Mouse (Mus musculus) heart, embryonic 14.5 days (tissue): ENCODE data around the gene Zdhhc18. TPM values are rescaled to one million over a fixed set of nuclear protein-coding genes. Genes with fewer than 3 reads are reported as not detected.
A peak's percentile ranks its signal among the peaks of the same experiment; 100 is the strongest.

Experiments used
- ATAC-seq: fragments of 200-750 bp; cut with Nextera tagmentation; 2 replicates; pipeline ENCODE4 v1.8.0; 2017; ENCODE audit warnings: low read depth, moderate TSS enrichment; ENCODE audit not compliant: insufficient number of reproducible peaks, insufficient read depth, low FRiP score
- H3K27ac ChIP-seq, 2 experiments: fragments of 200-500 bp in 1 of 2; fragments of 300-500 bp in 1 of 2; sonication (generic) in 1 of 2; replicated peaks in 1 of 2; 2 replicates each; pipeline ENCODE4 v1.5.1; 2012 to 2014; ENCODE audit warnings: low read depth in 2 of 2, low read length in 2 of 2, control low read depth in 1 of 2, mild to moderate bottlenecking in 1 of 2, mixed read lengths in 1 of 2; ENCODE audit not compliant: control insufficient read depth in 1 of 2, insufficient read depth in 1 of 2
- H3K27me3 ChIP-seq: fragments of 300-500 bp; sonication (generic); 2 replicates; pipeline ENCODE4 v1.6.1; 2014; ENCODE audit warnings: mild to moderate bottlenecking, low read length, control low read depth; ENCODE audit not compliant: control insufficient read depth, insufficient read depth
- H3K36me3 ChIP-seq: fragments of 300-500 bp; sonication (generic); 2 replicates; pipeline ENCODE4 v1.6.1; 2014; ENCODE audit warnings: mild to moderate bottlenecking, control low read depth, low read length, mixed read lengths; ENCODE audit not compliant: control insufficient read depth, insufficient read depth
- H3K4me1 ChIP-seq, 2 experiments: fragments of 200-500 bp in 1 of 2; fragments of 300-500 bp in 1 of 2; sonication (generic) in 1 of 2; 2 replicates each; pipeline ENCODE4 v1.6.1; 2012 to 2014; ENCODE audit warnings: low read length in 2 of 2, control low read depth in 1 of 2, mixed read lengths in 1 of 2; ENCODE audit not compliant: control insufficient read depth in 2 of 2, insufficient read depth in 2 of 2
- H3K4me2 ChIP-seq: fragments of 300-500 bp; sonication (generic); 2 replicates; pipeline ENCODE4 v1.6.1; 2014; ENCODE audit warnings: mild to moderate bottlenecking, low read length
- H3K4me3 ChIP-seq, 2 experiments: fragments of 200-500 bp in 1 of 2; fragments of 300-500 bp in 1 of 2; sonication (generic) in 1 of 2; 2 replicates each; pipeline ENCODE4 v1.5.1; 2012 to 2014; ENCODE audit warnings: low read length in 2 of 2, mild to moderate bottlenecking in 2 of 2, control low read depth in 1 of 2, low read depth in 1 of 2, moderate library complexity in 1 of 2; ENCODE audit not compliant: control insufficient read depth in 1 of 2, insufficient read depth in 1 of 2
- H3K9ac ChIP-seq: fragments of 300-500 bp; sonication (generic); 2 replicates; pipeline ENCODE4 v1.6.1; 2014; ENCODE audit warnings: mild to moderate bottlenecking, low read length
- H3K9me3 ChIP-seq: fragments of 300-500 bp; sonication (generic); 2 replicates; pipeline ENCODE4 v1.6.1; 2016; ENCODE audit warnings: low read length, control low read depth; ENCODE audit not compliant: control insufficient read depth
- WGBS: fragments of 180-500 bp; shearing (Covaris S2); extraction: QIAGEN DNeasy Blood & Tissue Kit; methylation state at CpG from one replicate; pipeline ENCODE4 v1.1.7; 2014; 5-methylcytosine and 5-hydroxymethylcytosine counted together
- polyA plus RNA-seq: library from polyadenylated mRNA; unstranded; fragments of >200 nt; fragmentation: Nextera tagmentation; extraction: Ambion mirVana; gene quantifications from 2 replicates; pipeline ENCODE4 v1.2.1, GENCODE M21; 2014

Gene Zdhhc18
- polyA plus RNA-seq, 1 experiment from 2014 or later: 4.7 TPM

- Histone ChIP-seq H3K36me3 (no peaks in the 10 kb centered on the region), H3K9me3 (no peaks in the 10 kb centered on the region), H3K27ac (peak overlapping the region in 1 of 2 experiments; percentile 75; a peak in 3 of 4 replicates), H3K9ac (peak overlapping the region; percentile 93), H3K4me3 (peak overlapping the region; percentile 78 to 82), H3K27me3 (no peaks in the 10 kb centered on the region), H3K4me2 (peak overlapping the region; percentile 96), H3K4me1 (peaks cover 10 to 20% of the 10 kb centered on the region in 2 experiments)
- ATAC-seq: peak; percentile 72
- WGBS: 9% methylated on average over 30 of the region's 47 CpGs
Observed at GRCm38 (mm10) chr4:133633332-133634042, 16.5 kb downstream of the Zdhhc18 start.

GRCm38 (mm10) chr4:133632483-133633327 is 17.2 kb downstream of the Zdhhc18 start:
- WGBS: 3% methylated on average over 65 of the region's 69 CpGs
- Histone ChIP-seq H3K9ac (peak overlapping the region; percentile 93), H3K4me1 (peaks cover 10 to 20% of the 10 kb centered on the region in 2 experiments), H3K36me3 (no peaks in the 10 kb centered on the region), H3K9me3 (no peaks in the 10 kb centered on the region), H3K4me3 (peak overlapping the region; percentile 78 to 82), H3K27ac (peak overlapping the region in 1 of 2 experiments; percentile 75; a peak in 3 of 4 replicates), H3K27me3 (no peaks in the 10 kb centered on the region), H3K4me2 (peak overlapping the region; percentile 96)
- ATAC-seq: no peak

GRCm38 (mm10) chr4:133631769-133632411 is 18.1 kb downstream of the Zdhhc18 start:
- no peak overlapping the region for H3K27ac ChIP-seq
- no peaks in the 10 kb centered on the region for H3K27me3 ChIP-seq
- H3K4me1 ChIP-seq: peaks cover 10 to 20% of the 10 kb centered on the region in 2 experiments
- no peaks in the 10 kb centered on the region for H3K9me3 ChIP-seq
- no peak for ATAC-seq
- H3K9ac ChIP-seq: peak overlapping the region; percentile 93
- H3K36me3 ChIP-seq: peaks cover 4% of the 10 kb centered on the region
- H3K4me3 ChIP-seq: peak overlapping the region; percentile 78 to 82
- WGBS: 54% methylated on average over 9 of the region's 9 CpGs
- H3K4me2 ChIP-seq: peak overlapping the region; percentile 96

- no peak for ATAC-seq
- Histone ChIP-seq H3K27ac (no peak overlapping the region), H3K4me2 (peak overlapping the region; percentile 96; the same call in 1 of the 2 replicates), H3K36me3 (peaks cover 10% of the 10 kb centered on the region), H3K9me3 (no peaks in the 10 kb centered on the region), H3K4me3 (no peak overlapping the region), H3K27me3 (no peaks in the 10 kb centered on the region), H3K4me1 (peaks cover 10 to 21% of the 10 kb centered on the region in 2 experiments), H3K9ac (no peak overlapping the region)
- 72% methylated on average over 14 of the region's 14 CpGs for WGBS
Observed at GRCm38 (mm10) chr4:133631071-133631768, 18.7 kb downstream of the Zdhhc18 start.

GRCm38 (mm10) chr4:133630326-133630920 is 19.5 kb downstream of the Zdhhc18 start:
- no peak for ATAC-seq

GRCm38 (mm10) chr4:133629191-133629590 is 20.8 kb downstream of the Zdhhc18 start:
- H3K27me3 ChIP-seq: no peaks in the 10 kb centered on the region
- H3K27ac ChIP-seq: no peak overlapping the region
- peaks cover 21% of the 10 kb centered on the region for H3K36me3 ChIP-seq
- no peak overlapping the region for H3K4me3 ChIP-seq
- WGBS: 67% methylated on average over 7 of the region's 7 CpGs
- H3K9me3 ChIP-seq: no peaks in the 10 kb centered on the region
- no peak overlapping the region for H3K9ac ChIP-seq
- H3K4me1 ChIP-seq: peaks cover 14 to 23% of the 10 kb centered on the region in 2 experiments
- ATAC-seq: no peak
- H3K4me2 ChIP-seq: no peak overlapping the region

More at GRCm38 (mm10) chr4:133630326-133630920, 19.5 kb downstream of the Zdhhc18 start:
- Histone ChIP-seq H3K9me3 (no peaks in the 10 kb centered on the region), H3K4me1 (peaks cover 11 to 23% of the 10 kb centered on the region in 2 experiments), H3K9ac (no peak overlapping the region), H3K4me2 (no peak overlapping the region), H3K4me3 (no peak overlapping the region), H3K27ac (no peak overlapping the region), H3K27me3 (no peaks in the 10 kb centered on the region), H3K36me3 (peaks cover 13% of the 10 kb centered on the region)
- 88% methylated on average over 8 of the region's 8 CpGs for WGBS
